Mouse (Mus musculus) liver, adult 2 months (tissue): ENCODE measurements around the gene Cep170b.

Experiments used
- CTCF ChIP-seq: fragments of 200-500 bp; IDR thresholded peaks from 2 replicates; pipeline ENCODE4 v1.5.1; 2011; ENCODE audit warnings: low read depth, low read length, control low read depth
- POLR2A ChIP-seq: fragments of 200-500 bp; IDR thresholded peaks from 2 replicates; pipeline ENCODE4 v1.6.1; 2011; ENCODE audit warnings: low read length, control low read depth; ENCODE audit not compliant: insufficient read depth; ENCODE audit errors: extremely low read depth

GRCm38 (mm10) chr12:112744211-112744610 lies 24.0 kb downstream of the Cep170b start:
- TF ChIP-seq POLR2A: no peak
- TF ChIP-seq CTCF: no peak
